Mouse (Mus musculus) heart, adult 2 months (tissue): ENCODE measurements around the gene H3f3b. TPM values are rescaled to one million over a fixed set of nuclear protein-coding genes. Genes with fewer than 3 reads are reported as not detected.

Experiments
- DNase-seq, 2 experiments: peaks; one replicate each; pipeline ENCODE4 v3.0.0; 2021
- H3K27ac ChIP-seq: fragments of 200-600 bp; 2 replicates; pipeline ENCODE4 v1.8.1; 2022
- H3K27me3 ChIP-seq: fragments of 200-500 bp; 2 replicates; pipeline ENCODE4 v1.6.1; 2012; ENCODE audit warnings: mild to moderate bottlenecking, low read length, inconsistent platforms, mixed read lengths; ENCODE audit not compliant: control insufficient read depth, insufficient read depth
- H3K36me3 ChIP-seq: fragments of 200-500 bp; 2 replicates; pipeline ENCODE4 v1.6.1; 2012; ENCODE audit warnings: low read length, inconsistent platforms; ENCODE audit not compliant: control insufficient read depth, insufficient read depth
- H3K4me1 ChIP-seq: fragments of 200-500 bp; 2 replicates; pipeline ENCODE4 v1.6.1; 2011; ENCODE audit warnings: low read length; ENCODE audit not compliant: control insufficient read depth, insufficient read depth
- H3K4me3 ChIP-seq: fragments of 200-600 bp; 2 replicates; pipeline ENCODE4 v1.8.1; 2022
- H3K79me2 ChIP-seq: fragments of 200-500 bp; replicated peaks from 2 replicates; pipeline ENCODE4 v1.6.1; 2012; ENCODE audit warnings: mild to moderate bottlenecking, inconsistent platforms, low read length, moderate library complexity, mixed read lengths; ENCODE audit not compliant: control insufficient read depth, insufficient read depth
- H3K9ac ChIP-seq: fragments of 200-500 bp; 2 replicates; pipeline ENCODE4 v1.6.1; 2012; ENCODE audit warnings: low read depth, mild to moderate bottlenecking, control low read depth, inconsistent platforms, low read length, mixed read lengths
- CTCF ChIP-seq: fragments of 200-600 bp; IDR thresholded peaks from 2 replicates; pipeline ENCODE4 v1.8.1; 2022; ENCODE audit warnings: antibody characterized with exemption, mild to moderate bottlenecking, moderate library complexity
- EP300 ChIP-seq: fragments of 200-500 bp; IDR thresholded peaks from 2 replicates; pipeline ENCODE4 v1.6.1; 2011; ENCODE audit warnings: low read depth, low read length, control low read depth; ENCODE audit not compliant: insufficient read depth
- POLR2A ChIP-seq: fragments of 200-500 bp; IDR thresholded peaks from 2 replicates; pipeline ENCODE4 v1.6.1; 2011; ENCODE audit warnings: mild to moderate bottlenecking, low read depth, low read length, control low read depth; ENCODE audit not compliant: insufficient read depth
- WGBS: fragments of 180-500 bp; shearing (Covaris S2); methylation state at CpG from one replicate; pipeline ENCODE4 v1.1.7; 2018; 5-methylcytosine and 5-hydroxymethylcytosine counted together
- intact Hi-C: fragments of 180-260 bp; cut with DNase I; formaldehyde crosslinking; loops from one replicate; pipeline ENCODE4 v1.15.1; 2025
- polyA plus RNA-seq: library from polyadenylated mRNA; depleted of rRNA; stranded (reverse); fragments of >200 nt; gene quantifications from 2 replicates; pipeline ENCODE4 v1.2.3, GENCODE M21; 2012
- total RNA-seq, 2 experiments: library from RNA; stranded (reverse); gene quantifications; 2 replicates each; pipeline ENCODE4 v1.2.3; 2021

Gene H3f3b
- total and polyA plus RNA-seq, 3 experiments: 67.5 to 128 (median 105) TPM

DNA sequence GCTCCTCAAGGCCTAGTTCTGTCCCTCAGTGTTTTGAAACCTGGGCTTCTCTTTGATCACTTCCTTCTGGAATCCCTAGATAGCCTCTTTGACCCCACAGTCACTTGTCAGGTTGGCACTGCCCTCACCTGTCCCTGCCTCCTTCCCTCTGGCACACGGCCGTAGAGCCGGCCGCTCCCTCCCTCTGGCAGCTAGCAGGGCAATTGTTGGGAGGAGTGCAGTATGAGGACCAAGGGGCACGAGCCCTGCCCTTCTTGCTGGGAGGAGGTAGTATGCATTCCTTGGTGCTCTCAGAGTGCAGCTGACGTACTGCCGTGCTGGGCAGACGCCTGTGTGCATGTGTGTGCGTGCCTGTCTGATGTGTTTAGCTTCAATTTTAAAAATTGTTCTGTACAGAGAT is 32.8 kb upstream of the H3f3b start:
- H3K36me3 ChIP-seq: no peaks in the 10 kb centered on the region
- H3K4me1 ChIP-seq: no peaks in the 10 kb centered on the region; the same call in 1 of the 2 replicates
- 89% methylated on average over 9 of the region's 9 CpGs for WGBS
- no peaks in the 10 kb centered on the region for H3K79me2 ChIP-seq
- H3K4me3 ChIP-seq: no peak overlapping the region
- TF ChIP-seq CTCF (no peak), POLR2A (no peak), EP300 (no peak)
- H3K9ac ChIP-seq: no peak overlapping the region
- intact Hi-C loops: no loop called here
- no peaks in the 10 kb centered on the region for H3K27me3 ChIP-seq
- H3K27ac ChIP-seq: no peak overlapping the region
- no peak for DNase-seq

DNA sequence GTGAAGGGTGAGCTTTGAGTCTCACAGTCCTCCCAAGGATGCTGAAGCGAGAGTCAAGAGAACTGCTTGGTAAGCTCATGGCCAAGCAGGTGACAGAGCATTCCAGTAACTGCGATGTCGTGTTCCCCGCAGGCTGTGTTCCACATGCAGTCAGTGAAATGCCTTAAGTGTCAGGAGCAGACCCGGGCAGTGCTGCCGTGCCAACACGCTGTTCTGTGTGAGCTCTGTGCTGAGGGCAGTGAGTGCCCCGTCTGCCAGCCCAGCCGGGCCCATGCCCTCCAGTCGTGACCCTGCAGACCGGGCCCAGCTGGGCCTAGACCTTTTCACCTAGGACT is 31.9 kb upstream of the H3f3b start:
- TF ChIP-seq CTCF (no peak), POLR2A (no peak), EP300 (no peak)
- Histone ChIP-seq H3K9ac (no peak overlapping the region), H3K4me3 (no peak overlapping the region), H3K4me1 (no peaks in the 10 kb centered on the region; the same call in 1 of the 2 replicates), H3K36me3 (no peaks in the 10 kb centered on the region), H3K79me2 (no peaks in the 10 kb centered on the region), H3K27me3 (no peaks in the 10 kb centered on the region), H3K27ac (no peak overlapping the region)
- intact Hi-C loops: no loop called here
- 92% methylated on average over 11 of the region's 11 CpGs for WGBS
- DNase-seq: no peak

DNA sequence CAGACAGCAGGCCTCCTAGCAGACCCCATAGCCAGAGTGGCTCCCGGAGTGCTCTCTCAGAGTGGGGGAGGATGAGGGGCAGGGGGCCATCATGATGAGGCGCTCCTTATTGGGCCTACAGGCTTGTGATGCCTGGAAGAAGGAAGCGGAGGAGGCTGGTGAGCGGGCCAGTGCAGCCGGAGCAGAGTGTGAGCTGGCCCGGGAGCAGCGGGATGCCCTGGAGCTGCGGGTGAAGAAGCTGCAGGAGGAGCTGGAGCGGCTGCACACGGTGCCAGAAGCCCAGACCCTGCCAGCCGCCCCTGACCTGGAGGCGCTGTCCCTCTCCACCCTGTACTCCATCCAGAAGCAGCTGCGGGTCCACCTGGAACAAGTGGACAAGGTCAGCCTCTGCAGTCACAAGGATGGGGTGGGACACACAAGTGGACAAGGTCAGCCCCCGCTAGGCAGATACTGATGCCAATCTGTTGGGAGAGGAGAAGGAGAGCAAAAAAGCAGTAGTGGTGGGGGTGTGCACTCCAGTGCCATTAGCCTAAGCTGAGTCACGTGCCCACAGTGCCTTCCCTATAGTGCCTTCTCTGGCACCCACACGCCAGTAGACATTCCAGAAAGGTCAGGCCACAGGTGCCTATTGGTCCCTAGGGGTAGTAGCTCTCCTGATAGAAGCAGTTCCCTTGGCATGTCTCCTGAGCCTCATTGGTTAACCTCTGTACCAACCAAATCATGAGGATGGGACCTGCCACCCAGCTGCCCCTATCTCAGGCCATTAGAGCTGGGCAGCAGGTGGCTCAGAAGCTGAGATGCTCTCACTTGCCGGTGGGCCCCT is 31.3 kb upstream of the H3f3b start:
- H3K36me3 ChIP-seq: no peaks in the 10 kb centered on the region
- DNase-seq: no peak
- H3K27me3 ChIP-seq: no peaks in the 10 kb centered on the region
- TF ChIP-seq POLR2A (no peak), CTCF (no peak), EP300 (no peak)
- H3K9ac ChIP-seq: no peak overlapping the region
- H3K79me2 ChIP-seq: no peaks in the 10 kb centered on the region
- no peak overlapping the region for H3K27ac ChIP-seq
- intact Hi-C loops: no loop called here
- 92% methylated on average over 17 of the region's 17 CpGs for WGBS
- H3K4me3 ChIP-seq: no peak overlapping the region
- no peaks in the 10 kb centered on the region; the same call in 1 of the 2 replicates for H3K4me1 ChIP-seq

DNA sequence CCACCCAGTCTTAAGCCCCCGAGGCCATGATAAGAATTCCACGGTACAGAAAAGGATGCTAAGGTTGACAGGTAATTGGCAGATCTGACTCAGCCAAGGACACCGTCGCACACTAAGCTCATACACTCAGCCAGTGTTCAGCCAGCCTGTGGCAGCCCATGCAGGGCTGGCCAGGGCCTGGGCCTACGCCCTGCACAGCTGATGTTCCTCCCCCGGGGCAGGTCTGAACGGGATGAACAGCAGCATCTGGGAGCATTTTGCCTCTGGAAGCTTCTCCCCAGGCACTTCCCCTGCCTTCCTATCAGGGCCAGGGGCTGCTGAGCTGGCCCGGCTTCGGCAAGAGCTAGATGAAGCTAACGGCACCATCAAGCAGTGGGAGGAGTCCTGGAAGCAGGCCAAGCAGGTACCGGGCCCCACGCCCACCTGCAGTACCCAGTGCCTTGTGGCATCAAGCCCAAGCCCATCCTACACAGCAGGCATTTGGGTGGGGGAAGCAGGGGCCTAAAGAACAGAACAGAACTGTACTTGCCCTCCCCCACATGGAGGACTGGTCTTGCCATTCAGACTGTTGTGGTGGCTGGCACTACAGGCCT is 30.4 kb upstream of the H3f3b start:
- H3K79me2 ChIP-seq: no peaks in the 10 kb centered on the region
- no peak overlapping the region for H3K4me3 ChIP-seq
- no peak overlapping the region for H3K27ac ChIP-seq
- H3K36me3 ChIP-seq: no peaks in the 10 kb centered on the region
- H3K9ac ChIP-seq: no peak overlapping the region
- H3K4me1 ChIP-seq: no peaks in the 10 kb centered on the region; the same call in 1 of the 2 replicates
- TF ChIP-seq EP300 (no peak), CTCF (no peak), POLR2A (no peak)
- no peaks in the 10 kb centered on the region for H3K27me3 ChIP-seq
- WGBS: 65% methylated on average over 12 of the region's 12 CpGs
- intact Hi-C loops: no loop called here
- DNase-seq: no peak

DNA sequence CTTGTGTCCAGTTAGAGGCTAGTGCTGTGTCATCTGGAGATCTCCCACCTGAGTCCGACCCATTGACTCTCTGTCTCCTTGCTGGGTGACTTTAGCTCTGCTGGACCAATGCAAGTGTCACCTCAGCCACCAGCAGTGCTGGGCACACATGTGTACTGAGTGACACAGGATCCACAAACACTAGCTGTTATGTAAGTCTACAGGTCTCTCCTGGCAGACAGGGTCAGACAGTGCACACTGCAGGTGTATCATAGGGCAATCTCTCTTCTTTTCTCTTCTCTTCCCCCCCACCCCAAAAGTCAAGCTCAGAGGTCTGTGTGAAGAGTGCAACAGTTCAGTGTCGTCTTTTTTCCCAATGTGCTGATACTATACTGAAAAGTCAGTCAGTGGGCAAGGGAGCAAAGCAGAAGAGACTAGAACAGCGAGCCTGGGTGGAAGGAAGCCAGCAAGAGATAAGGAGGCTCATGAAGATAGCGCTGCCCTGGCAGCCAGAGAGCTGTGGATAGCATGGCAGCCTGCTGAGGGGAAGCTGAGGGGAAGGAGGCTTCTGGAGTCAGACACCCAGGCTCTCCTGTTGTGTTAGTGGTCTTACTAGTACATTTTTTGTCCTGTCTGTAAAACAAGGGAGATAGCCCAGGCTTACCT is 29.6 kb upstream of the H3f3b start:
- intact Hi-C loops: no loop called here
- Histone ChIP-seq H3K27me3 (no peaks in the 10 kb centered on the region), H3K4me3 (no peak overlapping the region), H3K79me2 (no peaks in the 10 kb centered on the region), H3K36me3 (no peaks in the 10 kb centered on the region), H3K9ac (no peak overlapping the region), H3K4me1 (no peaks in the 10 kb centered on the region; the same call in 1 of the 2 replicates), H3K27ac (no peak overlapping the region)
- no peak for TF ChIP-seq POLR2A
- no peak for TF ChIP-seq CTCF
- no peak for TF ChIP-seq EP300
- 46% methylated on average over 4 of the region's 4 CpGs for WGBS
- peak in 1 of 2 experiments; percentile 34 for DNase-seq

DNA sequence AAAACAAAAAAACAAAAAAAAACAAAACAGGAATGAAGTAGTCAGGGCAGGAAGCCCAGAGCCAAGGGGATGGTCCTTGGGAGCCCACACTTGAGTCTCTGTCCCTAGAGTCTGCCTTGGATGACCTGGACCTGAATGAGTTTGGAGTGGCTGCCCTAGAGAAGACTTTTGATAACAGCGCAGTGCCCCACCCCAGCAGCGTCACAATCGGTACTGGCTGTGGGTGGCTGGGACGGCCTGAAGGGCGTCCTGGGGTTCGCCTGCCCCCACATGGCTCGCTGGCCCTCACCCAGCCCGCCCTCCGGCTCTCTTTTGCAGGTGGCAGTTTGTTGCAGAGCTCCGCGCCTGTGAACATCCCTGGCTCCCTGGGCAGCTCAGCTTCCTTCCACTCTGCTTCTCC is 28.1 kb upstream of the H3f3b start:
- Histone ChIP-seq H3K4me3 (no peak overlapping the region), H3K4me1 (no peaks in the 10 kb centered on the region; the same call in 1 of the 2 replicates), H3K36me3 (no peaks in the 10 kb centered on the region), H3K27me3 (no peaks in the 10 kb centered on the region), H3K9ac (no peak overlapping the region), H3K79me2 (no peaks in the 10 kb centered on the region), H3K27ac (no peak overlapping the region)
- no peak for DNase-seq
- WGBS: 80% methylated on average over 11 of the region's 11 CpGs
- intact Hi-C loops: no loop called here
- TF ChIP-seq POLR2A (no peak), EP300 (no peak), CTCF (no peak)
